Mouse (Mus musculus) cortical plate, adult 2 months (tissue): ENCODE measurements around the gene Rabggtb.

Source experiments
- CTCF ChIP-seq: fragments of 200-500 bp; IDR thresholded peaks from 2 replicates; pipeline ENCODE4 v1.5.1; 2011; ENCODE audit warnings: mild to moderate bottlenecking, control low read depth, low read length; ENCODE audit not compliant: insufficient read depth; ENCODE audit errors: extremely low read depth
- POLR2A ChIP-seq: fragments of 200-500 bp; IDR thresholded peaks from 2 replicates; pipeline ENCODE4 v1.6.1; 2011; ENCODE audit warnings: mild to moderate bottlenecking, low read length, control low read depth; ENCODE audit not compliant: insufficient read depth; ENCODE audit errors: extremely low read depth

GRCm38 (mm10) chr3:153937116-153937810 is 24.5 kb upstream of the Rabggtb start:
- no peak for TF ChIP-seq POLR2A
- TF ChIP-seq CTCF: no peak
